Mouse (Mus musculus): ENCODE measurements at regions not wholly inside any gene's neighbourhood (a gene's known extent, or its start where the extent isn't known, plus 50 kb on each side); places are given as distances from the start of the nearest gene placed in this dataset. TPM values are rescaled to one million over a fixed set of nuclear protein-coding genes. Genes with fewer than 3 reads are reported as not detected.

Small RNAs in the stretch of these regions (microRNA-seq; reads per million reads assigned to microRNA genes)
- gene Mir8099-2: not detected

Data from midbrain, embryonic 15.5 days (tissue).